Mouse (Mus musculus) spleen, postnatal 36 days (tissue): ENCODE measurements around the gene Pick1.
"Not testable (repeated sequence)": the region's sequence is repeated elsewhere in the genome, so short reads cannot be mapped to it uniquely, and the experiment has no call there.

Source experiments
- DNase-seq, 2 experiments: peaks; one replicate each; pipeline ENCODE4 v3.0.0; 2022; ENCODE audit warnings: low spot score in 2 of 2, mixed read lengths in 1 of 2

Pick1 gene

DNA sequence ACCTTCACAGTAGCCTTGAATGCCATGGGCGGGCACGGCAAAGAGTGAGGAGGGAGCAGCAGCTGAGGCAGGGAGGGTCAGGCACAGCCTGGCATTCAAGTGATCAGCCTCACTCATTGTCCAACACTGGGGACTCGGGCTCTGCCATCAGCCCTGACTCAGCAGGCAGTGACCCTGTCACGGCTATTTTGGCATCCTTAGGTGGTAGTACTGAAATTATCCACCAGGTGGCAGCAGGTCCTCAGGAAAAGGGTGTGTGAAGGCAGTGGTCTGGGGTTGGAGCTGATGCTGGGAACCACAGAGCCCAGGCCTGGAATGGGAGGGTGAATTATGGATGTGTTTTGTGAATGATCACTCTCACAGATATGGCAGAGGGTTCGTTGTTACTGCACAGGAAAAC, 4.3 kb upstream of the Pick1 start:
- peak; percentile 57 to 69 for DNase-seq

DNA sequence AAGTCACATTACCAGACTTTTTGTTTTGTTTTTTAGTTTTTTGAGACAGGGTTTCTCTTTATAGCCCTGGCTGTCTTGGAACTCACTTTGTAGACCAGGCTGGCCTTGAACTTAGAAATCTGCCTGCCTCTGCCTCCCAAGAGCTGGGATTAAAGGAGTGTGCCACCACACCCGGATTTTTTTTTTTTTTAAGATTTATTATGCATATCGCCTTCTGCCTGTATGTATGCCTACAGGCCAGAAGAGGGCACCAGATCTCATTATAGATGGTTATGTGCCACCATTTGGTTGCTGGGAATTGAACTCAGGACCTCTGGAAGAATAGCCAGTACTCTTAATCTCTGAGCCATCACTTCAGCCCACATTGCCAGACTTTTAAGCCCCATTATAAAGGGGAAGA, 3.2 kb upstream of the Pick1 start:
- DNase-seq: not testable (repeated sequence)

DNA sequence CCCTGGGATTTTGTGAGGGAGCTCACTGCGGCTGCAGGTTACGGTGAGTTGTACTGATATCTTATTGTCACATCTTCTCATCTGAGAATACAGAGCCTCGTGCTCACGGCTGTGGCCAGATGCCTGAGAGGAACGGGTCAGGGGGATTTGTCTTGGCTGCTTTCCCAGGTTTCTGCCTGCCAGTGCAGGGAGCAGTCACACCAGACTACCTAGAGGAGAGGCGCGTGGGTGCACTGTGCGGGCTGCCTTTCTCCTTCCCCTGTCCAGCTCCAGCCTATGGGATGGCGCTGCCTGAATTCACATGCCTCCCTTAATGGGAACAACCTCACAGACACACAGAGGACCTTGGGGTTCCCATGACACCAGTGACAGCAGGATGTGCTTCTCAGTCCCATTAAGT, 6.3 kb downstream of the Pick1 start:
- DNase-seq: no peak

DNA sequence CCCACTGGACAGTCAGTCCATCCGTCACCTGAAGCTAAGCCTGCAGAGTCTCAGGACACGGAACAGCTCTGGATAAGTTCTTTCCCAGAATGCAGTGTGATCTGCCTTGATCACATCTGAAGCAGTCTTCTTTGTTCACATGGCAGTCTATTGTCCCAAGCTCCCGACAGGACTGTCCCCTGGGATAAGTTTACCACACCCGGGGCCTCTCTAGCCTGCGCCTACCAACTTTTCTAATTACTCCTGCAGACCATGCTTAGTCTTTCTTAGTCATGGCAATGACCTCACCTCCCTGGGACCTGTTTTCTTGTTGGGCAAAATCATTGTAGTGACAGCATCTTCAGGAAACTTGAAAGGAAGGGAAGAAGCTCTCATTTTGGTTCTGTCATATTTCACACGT, 9.1 kb downstream of the Pick1 start:
- no peak for DNase-seq

DNA sequence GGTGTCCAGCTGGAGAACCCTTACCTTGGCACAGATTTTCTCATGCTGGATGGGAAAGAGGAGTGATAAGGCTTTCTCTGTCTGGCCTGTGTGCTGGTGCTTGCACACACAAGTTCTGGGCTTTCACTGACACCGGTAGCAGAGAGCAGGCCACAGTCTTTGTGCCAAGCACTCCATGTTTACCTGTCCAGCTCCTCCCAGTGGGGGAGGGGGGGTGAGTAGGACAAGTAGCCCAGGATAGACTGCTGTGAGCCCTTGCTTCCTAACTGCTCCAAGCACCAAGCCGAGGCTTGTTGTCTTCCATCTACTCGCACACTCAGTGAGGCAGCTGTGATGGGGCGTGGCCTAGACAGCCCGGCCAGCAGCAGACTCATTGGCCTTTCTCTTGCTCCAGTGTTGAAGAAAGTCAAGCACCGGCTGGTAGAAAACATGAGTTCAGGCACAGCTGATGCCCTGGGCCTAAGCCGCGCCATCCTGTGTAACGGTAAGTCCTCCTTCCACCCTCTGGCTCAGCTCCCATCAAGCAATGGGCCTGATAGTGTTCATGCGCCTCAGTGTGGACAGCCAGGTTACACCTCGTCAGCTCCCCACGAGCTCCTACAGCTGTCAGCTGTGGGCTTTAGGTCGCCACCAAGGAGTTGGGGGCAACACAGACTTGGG, 13.7 kb downstream of the Pick1 start:
- no peak for DNase-seq

DNA sequence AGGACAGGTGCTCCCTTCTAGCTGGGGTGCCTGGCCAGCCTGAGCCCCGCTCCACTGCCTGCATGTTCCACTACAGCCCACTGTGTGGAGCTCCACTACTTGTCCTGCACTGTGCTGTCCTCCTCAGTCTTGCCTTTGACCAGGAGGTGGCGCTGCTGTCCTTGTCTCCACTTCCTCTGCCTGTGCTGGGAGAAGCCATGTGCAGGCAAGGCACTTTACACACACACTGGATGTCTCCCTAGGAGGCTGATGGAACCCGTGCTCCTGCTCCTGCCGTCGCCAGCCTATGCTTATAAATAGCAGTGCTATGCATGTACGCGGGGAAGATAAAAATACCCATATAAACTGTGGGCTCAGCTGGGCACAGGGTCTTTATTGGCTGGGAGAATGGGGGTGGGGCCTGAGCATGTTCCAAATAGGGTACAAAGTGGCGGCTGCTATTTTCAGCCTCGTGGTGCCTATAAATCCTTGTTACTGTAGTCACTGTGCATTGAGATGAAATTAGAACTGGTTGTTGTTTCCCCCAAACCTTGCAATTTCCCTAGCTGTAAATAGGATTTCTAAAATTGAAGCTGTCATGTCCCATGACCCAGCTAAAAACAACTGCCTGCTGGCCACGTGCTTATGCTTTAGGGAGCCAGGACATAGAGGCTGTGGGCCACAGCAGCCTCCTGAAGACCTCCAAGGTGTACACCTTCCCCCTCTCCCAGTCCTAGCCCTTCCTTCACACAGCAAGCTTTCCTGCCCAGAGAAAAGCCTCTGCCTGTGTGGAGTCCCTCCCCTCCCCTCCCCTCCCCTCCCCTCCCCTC, 14.5 kb downstream of the Pick1 start:
- DNase-seq: peak; percentile 86

DNA sequence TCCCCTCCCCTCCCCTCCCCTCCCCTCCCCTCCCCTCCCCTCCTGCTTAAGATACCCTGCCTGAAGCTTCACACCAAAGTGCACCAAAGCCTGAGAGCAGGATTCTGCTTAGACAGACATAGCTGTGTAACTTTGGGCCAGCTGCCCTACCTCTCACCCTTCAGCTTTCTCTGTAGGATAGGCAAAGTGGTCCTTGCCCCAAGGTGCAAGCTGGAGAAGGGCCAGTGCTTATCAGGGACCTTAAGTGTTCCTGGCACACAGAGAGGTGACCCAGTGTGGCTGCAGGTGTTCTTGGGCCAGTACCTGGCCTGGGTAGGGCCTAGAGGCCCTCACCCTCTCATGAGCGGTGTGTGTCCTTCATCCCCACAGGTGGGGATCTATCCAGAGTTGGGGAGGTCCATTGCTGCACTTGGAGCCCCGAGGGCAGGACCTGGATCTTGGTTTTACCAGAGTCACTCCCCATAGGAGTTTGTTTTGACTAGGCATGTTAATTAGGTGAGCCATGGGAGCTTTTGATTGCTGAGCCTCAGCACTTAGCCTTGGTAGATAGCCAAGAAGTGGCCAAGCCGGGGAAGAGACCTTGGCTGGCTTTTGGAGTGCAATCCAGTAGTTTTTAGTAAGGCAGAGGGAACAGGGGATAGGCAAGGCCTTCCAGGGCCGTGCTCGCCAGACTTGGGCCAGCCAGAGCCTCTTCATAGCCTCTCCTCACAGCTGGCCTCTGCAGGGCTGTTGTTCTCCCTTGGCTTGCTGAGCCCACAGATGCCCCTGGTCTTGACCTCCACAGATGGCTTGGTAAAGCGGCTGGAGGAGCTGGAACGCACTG, 15.3 kb downstream of the Pick1 start:
- no peak for DNase-seq

DNA sequence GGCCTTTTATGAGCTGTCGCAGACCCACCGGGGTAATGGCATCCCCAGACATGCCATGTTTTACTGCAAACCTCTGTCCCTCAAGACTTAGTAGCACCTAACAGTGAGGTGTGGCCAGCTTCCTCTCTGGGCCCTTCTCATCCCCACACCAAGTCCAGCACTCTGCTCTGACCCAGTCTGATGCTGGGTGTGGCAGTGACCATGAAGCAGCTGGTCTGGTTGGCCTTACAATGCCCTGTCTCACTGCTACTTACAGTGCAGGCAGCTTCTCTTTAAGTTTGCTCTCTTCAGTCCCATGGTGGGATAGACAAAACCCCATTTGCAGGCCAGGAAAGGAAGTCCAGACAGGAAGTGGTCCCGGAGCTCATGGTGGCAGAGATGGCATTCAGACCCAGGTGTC, 16.3 kb downstream of the Pick1 start:
- no peak for DNase-seq

DNA sequence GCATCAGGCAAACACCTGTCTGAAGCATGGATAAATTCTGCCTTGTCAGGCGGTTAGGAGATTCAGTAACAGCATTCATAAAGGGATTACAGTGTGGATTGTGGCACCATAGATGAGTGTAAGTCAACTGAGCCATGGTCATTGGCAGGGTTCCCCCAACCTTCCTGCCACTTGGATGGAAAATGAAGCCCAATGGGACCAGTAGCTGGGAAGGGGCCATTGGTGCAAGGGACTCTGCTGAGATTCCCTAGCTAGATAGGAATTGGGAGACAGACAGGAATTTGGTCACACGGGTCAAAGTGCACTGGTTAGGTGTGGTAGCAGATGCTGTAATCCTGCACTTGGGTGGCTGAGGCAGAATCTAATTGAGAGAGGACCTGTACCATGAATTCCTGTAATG, 21.3 kb downstream of the Pick1 start:
- no peak for DNase-seq

DNA sequence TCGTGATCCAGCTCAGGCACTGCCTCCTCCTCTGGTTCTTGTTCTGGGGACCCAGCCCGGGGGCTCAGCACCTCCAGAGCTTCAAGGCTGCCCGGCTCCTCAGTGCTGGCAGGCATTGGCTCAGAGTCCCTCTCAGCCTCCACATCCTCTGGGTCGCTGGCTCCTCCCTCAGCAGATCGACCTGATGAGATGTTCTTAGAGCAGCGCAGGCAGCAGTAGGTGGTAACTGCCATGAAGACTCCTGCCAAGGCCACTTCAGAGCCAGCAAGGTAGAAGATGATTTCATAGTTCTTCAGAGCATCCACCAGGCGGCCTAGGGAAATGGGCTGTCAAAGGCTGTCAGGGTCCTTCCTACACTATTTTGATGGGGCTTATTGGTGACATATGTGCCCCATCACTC, 22.2 kb downstream of the Pick1 start:
- DNase-seq: no peak

DNA sequence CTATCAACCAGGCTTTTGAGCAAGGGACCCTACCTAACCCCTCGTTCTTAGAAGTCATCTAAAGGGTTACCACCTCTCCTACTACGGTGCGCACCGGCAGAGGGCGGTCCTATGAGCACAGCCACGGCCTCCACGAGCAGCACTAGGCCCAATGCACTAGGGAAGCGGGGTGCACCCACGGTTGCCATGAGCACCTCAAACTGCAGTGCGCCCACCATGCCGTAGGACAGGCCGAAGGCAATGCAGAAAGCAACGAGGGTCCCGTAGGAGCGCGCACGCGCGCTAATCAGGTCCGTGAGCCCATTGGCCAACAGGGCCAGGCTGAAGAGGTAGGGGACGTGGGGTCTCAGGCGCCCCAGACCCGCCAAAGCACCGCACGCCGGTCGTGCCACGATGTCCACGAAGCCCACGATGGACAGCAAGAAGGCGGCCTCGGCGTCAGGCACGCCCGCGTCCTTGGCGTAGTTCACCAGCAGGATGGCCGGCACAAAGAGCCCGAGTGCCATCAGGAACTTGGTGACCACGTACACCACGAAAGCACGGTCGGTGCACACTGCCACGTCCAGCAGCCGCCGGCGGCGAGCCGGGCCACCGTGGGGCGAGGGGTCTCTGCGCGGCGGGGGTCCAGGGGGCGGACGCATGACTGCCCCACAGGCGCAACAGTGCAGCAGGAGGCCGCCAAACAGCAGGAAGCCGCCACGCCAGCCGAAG, 23.0 kb downstream of the Pick1 start:
- DNase-seq: no peak

DNA sequence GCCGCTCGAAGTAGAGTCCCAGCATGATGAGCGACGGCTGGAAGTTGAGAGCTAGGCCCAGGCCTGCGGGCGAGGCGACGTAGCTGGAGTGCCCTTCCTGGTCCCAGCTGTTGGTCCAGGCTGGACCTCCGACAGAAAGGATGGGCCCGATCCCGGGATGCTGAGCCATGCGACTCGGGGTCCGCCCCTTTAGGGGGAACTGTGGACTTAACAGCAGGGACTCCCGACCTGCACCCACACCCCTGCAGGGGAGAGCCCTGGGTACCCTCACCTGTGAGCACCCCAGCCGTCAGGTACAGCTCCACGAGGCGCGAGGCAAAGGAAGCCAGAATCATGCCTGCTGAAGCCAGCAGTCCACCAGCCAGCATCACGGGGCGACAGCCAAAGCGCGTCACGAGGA, 23.6 kb downstream of the Pick1 start:
- DNase-seq: no peak

DNA sequence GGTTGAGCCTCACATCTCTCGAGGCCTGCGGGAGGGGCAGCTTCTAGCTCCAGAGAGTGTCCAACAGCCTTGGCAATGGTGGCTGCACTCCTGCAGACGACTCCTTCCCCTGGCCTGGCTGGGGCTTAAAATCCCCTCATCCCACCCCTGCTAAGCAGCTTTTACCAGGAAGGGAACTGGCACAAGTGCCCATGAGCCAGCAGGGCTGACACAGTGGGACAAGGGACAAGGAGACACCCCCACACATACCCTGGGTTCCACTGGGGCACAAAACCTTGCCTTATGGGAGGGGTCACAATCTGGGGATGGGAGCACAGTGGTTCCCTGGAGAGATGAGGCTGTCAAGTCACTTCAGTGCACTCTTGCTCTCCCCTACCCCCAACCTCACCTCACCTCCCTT, 25.7 kb downstream of the Pick1 start, which contains the start of gene Slc16a8:
Gene Slc16a8 (minus strand): TSS at position 101 of the 400 bp plus-strand sequence.
- no peak for DNase-seq

DNA sequence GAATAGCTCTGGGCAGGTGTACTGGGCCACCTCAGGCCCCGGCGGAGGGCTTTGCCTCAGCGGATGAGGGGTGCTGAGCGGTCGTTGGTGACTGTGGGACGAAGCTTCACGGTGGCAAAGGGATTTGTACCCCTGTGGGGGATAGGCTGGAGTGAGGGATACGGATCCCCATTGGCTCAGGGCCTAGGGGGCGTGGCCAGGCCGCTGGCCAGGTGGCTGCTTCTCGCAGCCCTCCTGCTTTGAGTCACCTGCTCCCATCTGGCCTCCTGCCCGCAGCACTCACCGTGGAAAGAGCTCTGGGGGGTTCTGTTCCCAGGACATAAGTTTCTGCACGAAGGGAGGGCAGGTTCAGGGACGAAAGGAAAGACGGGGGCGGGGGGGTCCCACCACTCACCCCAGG, 29.5 kb downstream of the Pick1 start:
- no peak for DNase-seq

DNA sequence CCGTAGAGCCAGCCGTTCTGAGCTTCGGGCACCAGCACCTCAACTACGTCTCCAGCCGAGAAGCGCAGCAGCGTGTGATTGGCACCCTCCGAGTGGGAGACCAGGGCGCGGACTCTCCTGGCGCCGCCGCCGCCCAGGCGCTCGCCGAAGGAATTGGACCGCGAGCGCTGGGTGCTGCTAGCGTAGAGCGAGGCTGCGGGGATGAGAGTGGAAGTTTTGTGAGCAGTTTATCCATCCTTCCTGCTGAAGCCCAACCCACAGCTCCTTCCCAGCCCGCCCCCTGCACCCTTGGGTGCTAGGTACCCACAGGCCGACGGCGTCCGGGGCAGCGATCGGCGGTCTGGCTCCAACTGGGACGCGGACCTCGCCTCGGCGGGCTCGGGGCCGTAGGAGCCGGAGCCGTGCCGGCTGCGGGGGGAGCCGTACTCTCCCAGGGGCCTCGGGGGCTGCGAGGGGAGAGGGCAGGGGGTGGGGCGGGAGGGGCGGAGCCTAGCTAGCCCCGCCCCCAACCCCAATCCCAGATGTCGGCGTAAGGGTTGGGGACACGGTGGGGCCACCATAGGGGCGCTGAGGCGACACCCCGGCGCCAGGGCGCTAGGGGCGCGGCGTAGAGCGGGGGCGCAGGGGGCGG, 32.2 kb downstream of the Pick1 start:
- no peak for DNase-seq

DNA sequence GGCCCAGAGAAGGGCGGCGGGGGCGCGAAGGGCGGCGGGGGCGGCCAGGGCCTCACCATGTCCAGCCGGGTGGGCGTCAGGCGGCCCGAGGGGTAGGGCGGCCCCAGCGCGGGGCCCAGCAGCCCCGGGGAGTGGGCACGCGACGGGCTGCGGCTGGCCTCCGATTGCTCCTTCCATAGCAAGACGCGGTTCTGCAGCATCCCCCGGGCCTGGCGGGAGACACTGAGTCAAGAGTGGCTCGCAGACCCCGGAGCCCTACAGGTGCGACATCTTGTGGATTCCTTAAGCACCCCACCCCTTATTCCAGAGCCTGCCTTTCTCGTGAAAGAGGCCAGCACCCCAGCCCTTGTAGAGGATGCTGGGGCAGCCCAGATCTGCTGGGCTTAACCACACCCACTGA, 32.8 kb downstream of the Pick1 start:
- DNase-seq: no peak

DNA sequence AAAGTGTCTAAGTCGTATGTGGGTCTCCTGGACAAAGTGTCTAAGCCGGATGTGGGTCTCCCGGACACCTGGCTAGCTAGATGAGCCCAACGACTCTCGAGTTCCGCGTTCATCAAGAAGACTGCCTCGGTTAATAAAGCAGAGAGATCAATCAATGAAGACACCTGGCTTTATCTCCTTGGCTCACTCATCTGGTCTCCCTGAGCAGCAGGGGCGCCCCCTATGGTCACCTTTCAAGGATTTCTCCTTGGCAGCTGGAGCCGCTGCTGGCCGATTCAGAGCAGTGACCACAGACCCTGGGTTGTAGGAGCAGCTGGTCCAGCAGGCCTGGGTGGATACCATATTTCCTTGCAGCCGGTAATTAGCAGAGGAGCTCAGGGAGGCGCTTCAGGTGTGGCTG, 33.4 kb downstream of the Pick1 start:
- DNase-seq: no peak

DNA sequence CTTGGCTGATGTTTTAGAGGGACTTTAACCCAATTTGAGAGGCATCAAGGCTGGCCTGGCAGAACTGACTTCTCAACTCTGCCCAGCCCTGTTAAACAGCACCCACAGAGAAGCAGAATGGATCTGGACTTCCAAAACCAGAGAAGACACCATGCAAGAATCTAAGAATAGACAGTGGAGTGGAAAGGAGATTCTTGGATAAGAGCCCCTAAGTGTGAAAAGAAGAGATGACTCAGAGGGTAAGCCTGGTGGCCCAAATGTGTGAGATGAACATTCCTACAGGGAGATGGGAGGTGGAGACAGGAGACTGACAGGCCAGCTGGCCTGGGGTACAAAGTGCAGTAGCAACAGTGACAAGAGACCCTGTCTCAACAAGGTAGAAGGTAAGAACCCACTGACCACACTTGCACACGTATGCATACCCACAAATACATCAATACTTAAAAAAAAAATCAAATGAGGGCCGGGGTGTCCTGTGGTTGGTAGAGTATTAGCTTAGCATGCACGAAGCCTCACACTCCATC, 33.9 kb downstream of the Pick1 start:
- DNase-seq: no peak

DNA sequence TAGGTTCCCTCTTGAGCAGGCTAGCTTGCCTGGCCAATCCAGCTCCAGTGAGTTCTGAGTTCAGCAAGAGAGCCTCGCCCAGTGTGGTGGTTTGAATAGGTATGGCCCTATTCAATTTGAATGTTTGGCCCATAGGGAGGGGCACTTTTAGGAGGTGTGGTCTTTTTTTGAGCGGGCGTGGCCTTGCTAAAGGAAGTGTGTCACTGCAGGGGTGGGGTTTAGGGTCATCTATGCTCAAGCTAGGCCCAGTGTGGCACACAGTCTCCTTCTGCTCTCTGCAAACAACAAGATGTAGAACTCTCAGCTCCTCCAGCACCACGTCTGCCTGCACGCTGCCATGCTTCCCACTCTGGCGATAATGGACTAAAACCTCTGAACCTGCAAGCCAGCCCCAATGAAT, 34.8 kb downstream of the Pick1 start:
- no peak for DNase-seq

DNA sequence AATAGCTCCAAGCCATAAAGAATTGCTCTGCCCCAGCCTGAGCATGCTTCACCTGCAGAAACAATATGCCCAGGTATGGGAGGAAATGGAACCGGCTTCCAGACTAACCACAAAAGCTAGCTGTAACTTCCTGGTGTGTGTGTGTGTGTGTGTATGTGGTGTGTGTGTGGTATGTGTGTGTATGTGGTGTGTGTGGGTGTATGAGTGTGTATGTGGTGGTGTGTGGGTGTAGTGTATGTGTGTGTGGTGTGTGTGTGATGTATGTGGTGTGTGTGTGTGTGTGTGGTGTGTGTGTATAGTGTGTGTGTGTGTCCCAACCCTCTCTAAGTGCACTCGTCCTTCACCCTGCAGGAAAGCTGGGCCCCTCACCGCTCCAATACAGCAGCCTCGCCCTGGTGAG, 36.4 kb downstream of the Pick1 start:
- DNase-seq: no peak

DNA sequence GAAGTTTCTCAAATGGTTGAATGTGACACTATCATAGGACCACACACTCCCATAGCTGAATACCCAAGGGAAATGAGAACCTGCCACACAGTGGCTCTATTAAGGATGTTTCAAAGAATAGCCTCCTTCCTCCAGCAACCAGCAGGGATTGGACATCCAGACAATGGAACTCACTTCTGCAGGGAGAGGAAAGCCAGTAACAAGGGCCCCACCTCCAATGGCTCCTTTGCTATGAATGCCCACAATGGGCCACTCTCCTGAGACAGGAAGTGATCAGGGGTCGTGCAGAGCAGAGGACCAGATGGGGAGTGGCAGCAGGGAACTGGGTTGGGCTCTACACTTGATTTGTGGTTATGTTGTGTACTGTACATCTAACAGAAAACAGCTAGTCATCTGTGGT, 39.5 kb downstream of the Pick1 start:
- no peak for DNase-seq
